Mouse (Mus musculus): ENCODE data around the gene Tas2r144. TPM values are rescaled to one million over a fixed set of nuclear protein-coding genes. Genes with fewer than 3 reads are reported as not detected.

The Tas2r144 gene
- total RNA-seq, 2 experiments from 2014 or later = not detected

GRCm38 (mm10) chr6:42264626-42265312, 49.6 kb downstream of the Tas2r144 start, which contains the start of gene Casp2:
Casp2 (plus strand) TSS chr6:42264985.
- DNase-seq (ENCODE audit: low spot score) = peak; percentile 98

Other genes with a start within 250 kb of the Tas2r144 start
- gene Sval3, start 247.2 kb upstream of the Tas2r144 start, total RNA-seq (2021) = not detected
- not detected for gene Sva, start 176.9 kb upstream of the Tas2r144 start, total RNA-seq (2021)
- gene Tas2r139, start 74.4 kb upstream of the Tas2r144 start, total RNA-seq (2021) = not detected
- 10 to 100 TPM; 45.4 to 57.2 TPM for gene Gstk1, start 30.6 kb downstream of the Tas2r144 start, total RNA-seq (2021)
- gene Tmem139, start 46.6 kb downstream of the Tas2r144 start, total RNA-seq (2021) = under 1 TPM; 0.19 to 0.27 TPM
- gene Casp2, start 49.7 kb downstream of the Tas2r144 start, total RNA-seq (2021) = 1 to 10 TPM; 3.7 to 4.1 TPM
- gene Clcn1, start 71.4 kb downstream of the Tas2r144 start, total RNA-seq (2021) = 100 to 1,000 TPM; 153 TPM
- gene Fam131b, start 109.3 kb downstream of the Tas2r144 start, total RNA-seq (2021) = under 1 TPM; 0.21 to 0.30 TPM
- gene Zyx, start 134.3 kb downstream of the Tas2r144 start, total RNA-seq (2021) = 10 to 100 TPM; 20.2 to 25.5 TPM
- gene Epha1, start 157.9 kb downstream of the Tas2r144 start, total RNA-seq (2021) = under 1 TPM; 0.07 to 0.23 TPM
- gene Tas2r143, start 184.9 kb downstream of the Tas2r144 start, total RNA-seq (2021) = not detected
- not detected for gene Tas2r135, start 190.1 kb downstream of the Tas2r144 start, total RNA-seq (2021)
- gene Tas2r126, start 219.2 kb downstream of the Tas2r144 start, total RNA-seq (2021) = not detected
- gene Olfr458, start 249.9 kb downstream of the Tas2r144 start, total RNA-seq (2021) = not detected